Mouse (Mus musculus) embryonic fibroblast, embryonic 13.5 days (primary cell): ENCODE data around the gene Scgb1c1. TPM values are rescaled to one million over a fixed set of nuclear protein-coding genes. Genes with fewer than 3 reads are reported as not detected.
A peak's percentile ranks its signal among the peaks of the same experiment; 100 is the strongest.

Experiments
- H3K27ac ChIP-seq: 2 replicates; pipeline ENCODE4 v1.5.1; 2012; ENCODE audit warnings: low read length, control low read depth, inconsistent platforms; ENCODE audit not compliant: insufficient read depth
- H3K4me1 ChIP-seq: 2 replicates; pipeline ENCODE4 v1.6.1; 2011; ENCODE audit warnings: low read length; ENCODE audit not compliant: control insufficient read depth, insufficient read depth
- H3K4me3 ChIP-seq: 2 replicates; pipeline ENCODE4 v1.5.1; 2011; ENCODE audit warnings: mild to moderate bottlenecking, control low read depth, low read length; ENCODE audit not compliant: insufficient read depth
- CTCF ChIP-seq: IDR thresholded peaks from 2 replicates; pipeline ENCODE4 v1.5.1; 2011; ENCODE audit warnings: mild to moderate bottlenecking, control low read depth, low read length, moderate library complexity, borderline replicate concordance; ENCODE audit not compliant: insufficient read depth
- POLR2A ChIP-seq: IDR thresholded peaks from 2 replicates; pipeline ENCODE4 v1.6.1; 2011; ENCODE audit warnings: low read depth, mild to moderate bottlenecking, control low read depth, low read length, moderate library complexity
- polyA plus RNA-seq: library from polyadenylated mRNA; stranded (reverse); fragments of >200 nt; gene quantifications from 2 replicates; pipeline ENCODE4 v1.2.4, GENCODE M21; 2011; ENCODE audit warnings: low read depth; ENCODE audit not compliant: missing spikeins, insufficient read length

Scgb1c1 gene
- polyA plus RNA-seq, 1 experiment, result not detected

DNA sequence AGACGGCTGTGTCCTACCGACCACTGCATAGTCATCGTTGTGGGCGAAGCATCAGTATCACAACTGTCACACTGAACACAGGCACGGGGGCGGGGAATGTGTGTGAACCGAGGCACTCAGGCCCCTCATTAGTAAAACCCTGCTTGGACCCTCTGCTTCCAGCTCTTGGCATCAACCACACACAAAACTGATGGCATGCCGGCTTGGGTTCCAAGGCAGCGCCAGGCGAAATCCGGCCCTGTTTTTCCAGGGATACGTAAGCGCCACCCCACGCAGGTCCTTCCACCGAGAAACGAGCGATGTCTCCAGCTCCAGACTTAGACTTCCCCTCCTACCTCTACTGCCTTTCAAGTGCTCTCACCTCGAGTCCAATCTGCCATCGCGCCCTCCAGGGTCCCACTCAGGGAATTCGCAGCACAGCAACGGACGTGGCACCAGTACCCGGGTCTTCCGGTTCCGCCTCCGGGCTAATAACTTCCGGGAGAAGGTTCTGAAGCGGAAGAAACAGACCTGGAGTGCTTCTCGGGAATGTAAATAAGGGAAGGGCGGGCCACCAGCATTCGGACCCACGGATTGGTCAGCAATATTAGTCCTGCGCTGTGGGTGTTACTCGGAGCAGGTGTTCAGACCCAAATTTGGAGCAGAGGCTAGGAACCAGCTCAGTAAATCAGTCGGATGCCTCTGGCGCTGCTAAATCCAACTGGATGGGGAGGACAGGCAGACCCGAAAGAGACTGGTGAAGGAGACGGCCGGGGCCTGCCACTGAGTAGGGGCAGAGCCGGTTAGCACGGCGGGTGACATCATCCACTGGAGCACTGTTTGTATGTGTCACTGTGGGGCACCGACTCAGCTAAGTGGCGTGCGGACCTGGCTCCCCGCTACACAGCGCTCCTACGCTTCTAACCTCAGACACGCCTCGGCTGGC is 10.8 kb downstream of the Scgb1c1 start, which contains the start of gene Gm45785:
Gene Gm45785, minus strand, starts transcription at position 472 of the 925 bp plus-strand sequence.
- peak; percentile 80 for TF ChIP-seq POLR2A
- TF ChIP-seq CTCF, result no peak
- H3K4me1 ChIP-seq, result 0 out of 2 replicates have a peak, but pooled peaks cover 4% of the 10 kb centered on the region
- H3K27ac ChIP-seq, result peak within 1 kb of the TSS; percentile 78
- H3K4me3 ChIP-seq, result peak within 1 kb of the TSS; percentile 80

DNA sequence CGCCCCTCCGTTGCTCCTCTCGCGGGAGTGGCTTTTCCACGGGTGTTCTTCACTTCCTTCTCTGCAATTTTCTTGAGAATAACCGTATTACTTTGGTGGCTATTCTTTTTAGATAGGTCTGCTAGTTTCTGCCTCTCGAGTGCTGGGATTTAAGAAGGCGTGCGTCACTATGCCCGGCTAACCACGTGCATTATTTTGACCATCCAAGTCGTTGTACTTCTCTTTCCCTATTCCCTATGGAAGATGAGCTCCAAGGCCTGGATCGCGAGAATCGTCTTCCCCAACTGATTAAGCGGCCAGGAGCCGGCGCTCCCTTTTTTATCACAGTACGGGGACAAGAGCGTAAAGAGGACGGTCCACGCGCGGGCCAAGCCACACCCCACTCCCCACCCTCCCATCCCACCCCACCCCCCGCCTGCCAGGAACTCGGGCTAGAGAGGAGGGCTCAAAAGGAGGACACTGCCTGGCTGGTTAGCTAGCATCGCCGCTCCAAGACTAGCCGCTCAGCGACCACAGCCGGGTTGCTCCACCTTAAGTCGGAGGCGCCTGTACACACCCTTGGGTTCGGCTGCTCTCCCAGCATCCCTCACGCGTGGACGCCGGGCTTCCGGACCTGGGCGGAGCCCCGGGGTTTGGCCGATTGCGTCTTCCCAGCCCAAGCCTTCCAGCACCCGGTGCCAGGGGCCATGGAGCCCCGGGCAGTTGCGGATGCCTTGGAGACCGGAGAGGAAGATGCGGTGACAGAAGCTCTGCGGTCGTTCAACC is 11.6 kb downstream of the Scgb1c1 start, which contains the start of gene Ric8a:
Gene Ric8a, plus strand, starts transcription at position 173 of the 765 bp plus-strand sequence.
- TF ChIP-seq POLR2A, result peak; percentile 74
- no peak for TF ChIP-seq CTCF
- Histone ChIP-seq H3K4me3 (peak within 1 kb of the TSS; percentile 80), H3K27ac (peak within 1 kb of the TSS; percentile 78), H3K4me1 (0 out of 2 replicates have a peak, but pooled peaks cover 4% of the 10 kb centered on the region)

DNA sequence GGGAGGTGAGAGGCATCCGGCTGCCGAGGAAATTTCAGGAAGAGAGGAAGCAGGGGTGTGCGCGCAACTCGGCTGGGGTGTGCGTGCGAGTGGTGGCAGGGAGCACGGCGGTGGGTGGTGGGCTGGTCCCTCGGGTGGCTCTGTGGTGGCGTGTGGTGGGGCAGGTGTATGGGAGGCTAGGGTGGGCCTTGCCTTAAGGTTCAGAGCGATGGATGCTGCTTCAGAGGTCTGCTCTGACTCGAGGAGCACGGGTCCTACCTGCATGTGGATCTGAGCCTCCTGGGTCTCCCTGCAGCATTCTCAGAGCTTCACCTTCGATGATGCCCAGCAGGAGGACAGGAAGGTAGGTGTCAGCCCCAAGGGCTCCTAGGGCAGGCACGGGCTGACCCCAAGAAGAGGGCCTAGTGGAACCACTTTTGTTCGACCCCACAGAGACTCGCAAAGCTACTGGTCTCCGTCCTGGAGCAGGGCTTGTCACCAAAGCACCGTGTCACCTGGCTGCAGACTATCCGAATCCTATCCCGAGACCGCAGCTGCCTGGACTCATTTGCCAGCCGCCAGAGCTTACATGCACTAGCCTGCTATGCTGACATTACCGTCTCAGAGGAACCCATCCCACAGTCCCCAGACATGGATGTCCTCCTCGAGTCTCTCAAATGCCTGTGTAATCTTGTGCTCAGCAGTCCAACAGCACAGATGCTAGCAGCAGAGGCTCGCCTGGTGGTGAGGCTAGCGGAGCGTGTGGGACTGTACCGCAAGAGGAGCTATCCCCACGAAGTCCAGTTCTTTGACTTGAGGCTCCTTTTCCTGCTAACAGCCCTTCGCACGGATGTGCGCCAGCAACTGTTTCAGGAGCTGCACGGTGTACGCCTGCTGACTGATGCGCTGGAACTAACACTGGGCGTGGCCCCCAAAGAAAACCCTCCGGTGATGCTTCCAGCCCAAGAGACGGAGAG is 12.5 kb downstream of the Scgb1c1 start, which contains the start of gene Bet1l:
Gene Bet1l, minus strand, starts transcription at position 28 of the 956 bp plus-strand sequence.
- no peak for TF ChIP-seq POLR2A
- TF ChIP-seq CTCF, result no peak
- 0 out of 2 replicates have a peak, but pooled peaks cover 4% of the 10 kb centered on the region for H3K4me1 ChIP-seq
- peak within 1 kb of the TSS; percentile 78 for H3K27ac ChIP-seq
- H3K4me3 ChIP-seq, result peak within 1 kb of the TSS; percentile 80

DNA sequence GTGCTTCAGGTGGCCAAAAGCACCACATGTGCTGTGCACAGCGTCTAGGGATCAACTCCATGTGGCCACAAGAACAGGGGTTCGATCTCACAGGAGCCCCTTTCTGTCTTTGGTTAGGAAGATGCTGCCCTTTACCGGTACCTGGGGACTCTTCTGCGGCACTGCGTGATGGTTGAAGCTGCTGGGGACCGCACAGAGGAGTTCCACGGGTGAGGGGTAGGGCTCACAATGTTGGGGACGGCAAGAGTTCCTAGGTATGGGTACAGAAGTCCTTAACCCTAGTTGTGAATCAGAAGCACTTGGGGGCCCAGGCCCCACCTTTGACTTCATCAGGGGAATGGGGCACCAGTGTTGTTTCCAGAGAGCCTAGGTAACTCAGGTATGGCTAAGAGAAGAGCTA is 13.4 kb downstream of the Scgb1c1 start:
- TF ChIP-seq POLR2A, result no peak
- TF ChIP-seq CTCF, result no peak
- H3K4me3 ChIP-seq, result peak overlapping the region; percentile 80
- H3K4me1 ChIP-seq, result 0 out of 2 replicates have a peak, but pooled peaks cover 4% of the 10 kb centered on the region
- no peak overlapping the region for H3K27ac ChIP-seq

DNA sequence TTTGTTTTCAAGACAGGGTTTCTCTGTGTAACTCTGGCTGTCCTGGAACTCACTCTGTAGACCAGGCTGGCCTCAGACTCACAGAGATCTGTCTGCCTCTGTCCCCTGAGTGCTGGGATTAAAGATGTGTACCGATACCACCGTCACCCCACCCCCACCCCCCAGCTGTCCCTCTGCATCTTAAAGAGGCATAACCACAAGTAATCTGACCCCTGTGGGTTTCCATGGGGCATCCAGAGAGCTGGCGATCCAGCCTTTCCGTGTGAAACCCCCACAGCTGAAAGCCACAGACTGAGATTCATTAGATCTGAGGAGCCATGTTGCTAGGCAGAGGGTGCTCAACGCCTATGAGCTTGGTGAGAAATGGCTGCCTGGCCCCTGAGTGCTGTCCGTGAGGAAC is 14.7 kb downstream of the Scgb1c1 start:
- TF ChIP-seq POLR2A, result no peak
- no peak for TF ChIP-seq CTCF
- Histone ChIP-seq H3K27ac (no peak overlapping the region), H3K4me3 (no peak overlapping the region), H3K4me1 (0 out of 2 replicates have a peak, but pooled peaks cover 4% of the 10 kb centered on the region)

DNA sequence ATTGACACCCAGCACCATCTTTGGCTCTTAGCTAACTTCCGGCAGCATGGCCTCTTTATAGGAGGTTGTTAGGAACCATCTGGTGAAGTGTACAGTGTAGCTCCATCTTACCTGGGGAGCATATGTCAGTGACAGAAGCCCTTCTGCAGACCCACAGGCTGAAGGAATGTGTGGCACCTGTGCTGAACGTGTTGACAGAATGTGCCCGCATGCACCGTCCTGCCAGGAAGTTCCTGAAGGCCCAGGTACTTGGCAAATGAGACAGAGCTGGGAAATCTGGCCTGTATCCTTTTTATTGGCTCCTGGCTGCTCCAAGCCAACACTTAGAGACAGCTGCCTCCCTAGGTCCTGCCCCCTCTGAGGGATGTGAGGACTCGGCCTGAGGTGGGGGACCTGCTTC is 15.4 kb downstream of the Scgb1c1 start:
- Histone ChIP-seq H3K4me1 (0 out of 2 replicates have a peak, but pooled peaks cover 4% of the 10 kb centered on the region), H3K27ac (no peak overlapping the region), H3K4me3 (no peak overlapping the region)
- no peak for TF ChIP-seq POLR2A
- no peak for TF ChIP-seq CTCF

DNA sequence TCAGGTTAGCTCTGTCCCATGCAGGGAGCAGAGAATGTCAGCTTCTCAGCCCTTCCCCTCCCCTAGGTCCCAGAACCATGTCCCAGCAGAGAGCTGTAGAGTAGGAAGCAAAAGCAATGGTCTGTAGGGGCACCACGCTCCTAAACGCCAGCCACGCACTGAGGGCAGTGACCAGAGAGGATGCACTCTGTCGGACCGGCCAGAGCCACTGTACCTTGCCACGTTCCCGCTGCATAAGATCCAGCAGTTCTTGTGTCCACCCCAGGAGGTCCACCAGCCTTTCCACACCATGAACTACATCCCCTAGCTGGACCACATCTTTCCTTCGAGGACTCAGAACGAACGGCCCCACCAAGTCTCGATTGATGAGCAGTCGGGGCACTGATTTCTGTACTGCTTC is 19.4 kb downstream of the Scgb1c1 start:
- Histone ChIP-seq H3K4me3 (no peak overlapping the region), H3K27ac (no peak overlapping the region), H3K4me1 (no peaks in the 10 kb centered on the region)
- TF ChIP-seq CTCF (no peak), POLR2A (peak; percentile 30; the same call in 1 of the 2 replicates)

DNA sequence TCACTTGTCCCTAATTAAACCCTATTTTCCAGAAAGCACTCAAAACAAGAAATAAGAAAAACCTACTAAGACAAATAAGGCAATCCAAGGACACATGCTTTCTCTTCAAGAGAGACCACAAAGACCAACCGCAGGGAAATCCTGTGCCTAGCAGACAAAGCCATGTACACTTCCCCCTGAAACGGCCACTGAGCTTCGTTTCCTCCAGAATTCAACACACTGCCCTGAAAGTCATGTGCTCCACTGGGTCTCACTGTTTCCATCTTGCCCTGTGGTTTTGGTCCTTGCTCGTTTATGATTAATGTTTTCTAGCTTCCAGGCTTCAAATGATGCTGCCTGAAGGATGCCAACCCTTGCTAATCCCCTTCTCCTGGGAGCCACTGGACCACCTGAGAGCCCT is 28.9 kb downstream of the Scgb1c1 start:
- no peak overlapping the region for H3K4me3 ChIP-seq
- no peak overlapping the region for H3K27ac ChIP-seq
- no peaks in the 10 kb centered on the region for H3K4me1 ChIP-seq
- TF ChIP-seq POLR2A, result no peak
- TF ChIP-seq CTCF, result no peak

DNA sequence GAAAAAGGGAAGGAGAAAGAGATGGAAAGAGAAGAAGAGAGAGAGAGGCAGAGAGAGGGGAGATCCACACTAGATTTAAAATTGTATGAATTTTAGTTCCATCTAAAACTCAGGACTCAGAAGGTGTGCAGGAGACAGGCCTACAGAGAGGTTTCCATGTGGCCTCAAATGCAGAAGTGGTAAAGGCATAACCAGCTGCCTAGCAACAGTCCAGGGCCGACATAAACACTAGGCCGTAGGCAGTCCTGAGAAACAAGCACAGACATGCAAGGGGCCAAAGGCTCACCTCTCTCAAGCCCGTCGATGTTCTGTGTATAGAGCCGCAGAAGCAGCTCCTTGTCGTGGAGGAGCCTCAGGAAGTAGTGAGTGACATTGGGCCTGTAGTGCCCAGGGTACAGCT is 32.0 kb downstream of the Scgb1c1 start:
- no peak overlapping the region for H3K27ac ChIP-seq
- no peak for TF ChIP-seq POLR2A
- TF ChIP-seq CTCF, result no peak
- no peak overlapping the region for H3K4me3 ChIP-seq
- no peaks in the 10 kb centered on the region; the same call in 1 of the 2 replicates for H3K4me1 ChIP-seq
